In the genomic region with DNA sequence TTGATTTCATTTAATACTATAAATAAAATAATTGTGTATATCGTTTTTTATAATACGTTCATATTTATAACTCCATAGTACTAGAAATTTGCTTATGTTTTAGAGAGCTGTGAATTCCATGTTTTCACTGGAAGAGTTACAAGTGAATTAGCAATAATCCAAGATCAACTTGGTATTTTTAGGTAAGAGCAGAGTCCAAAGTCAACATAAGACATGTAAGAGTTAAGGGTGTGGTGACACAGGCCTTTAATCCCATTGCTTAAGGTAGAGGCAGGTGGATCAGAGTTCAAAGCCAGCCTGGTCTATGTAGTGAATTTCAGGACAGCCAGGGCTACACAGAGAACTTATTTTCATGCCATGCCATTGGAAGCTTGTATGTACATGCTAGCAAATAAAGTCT, we compare ENCODE assay signal across 27 mouse cellular contexts.
"Had no signal": no experiment of that assay in that cellular context is flagged by ENCODE, and none has a peak within 500 bp of the region (broad histone marks: within the 10 kb centered on the region; RNA-seq: fewer than 3 reads in every experiment).

No protein-coding gene starts in this region.

- H3K9me3 ChIP-seq: heart, embryonic 13.5 days; heart, embryonic 15.5 days; hindbrain, embryonic 13.5 days; hindbrain, embryonic 15.5 days; kidney, embryonic 15.5 days; limb, embryonic 13.5 days; limb, embryonic 15.5 days had no signal

- H3K9ac ChIP-seq: heart, embryonic 13.5 days; heart, embryonic 15.5 days; hindbrain, embryonic 13.5 days; hindbrain, embryonic 15.5 days; kidney, embryonic 15.5 days; limb, embryonic 13.5 days; limb, embryonic 15.5 days; liver, embryonic 14.5 days had no signal

- H3K4me3 ChIP-seq: gastrocnemius, adult 2 months; heart, adult 2 months; heart, embryonic 13.5 days; heart, embryonic 15.5 days; hindbrain, embryonic 13.5 days; hindbrain, embryonic 15.5 days; kidney, embryonic 15.5 days; limb, embryonic 13.5 days; limb, embryonic 15.5 days had no signal

- ATAC-seq: hindbrain, postnatal 0 days; intestine, embryonic 16.5 days had no signal

- H3K27me3 ChIP-seq: heart, embryonic 13.5 days; heart, embryonic 15.5 days; hindbrain, embryonic 13.5 days; hindbrain, embryonic 15.5 days; kidney, embryonic 15.5 days; limb, embryonic 13.5 days; limb, embryonic 15.5 days had no signal

- DNase-seq: gastrocnemius, adult 2 months; gastrocnemius, postnatal 10 days; gastrocnemius, postnatal 25 days; heart, adult 2 months; heart, postnatal 14 days; heart, postnatal 36 days; kidney, adult 11 months; kidney, adult 2 months; kidney, adult 9 months; kidney, postnatal 14 days; kidney, postnatal 36 days; layer of hippocampus, adult 9-11 months; layer of hippocampus, postnatal 36 days; left cerebral cortex, postnatal 4 days; lung, adult 2 months had no signal

- H3K4me2 ChIP-seq: heart, embryonic 11.5 days; heart, embryonic 13.5 days; heart, embryonic 15.5 days; hindbrain, embryonic 13.5 days; hindbrain, embryonic 15.5 days; kidney, embryonic 15.5 days; limb, embryonic 13.5 days; limb, embryonic 15.5 days had no signal

- H3K27ac ChIP-seq: gastrocnemius, adult 2 months; heart, adult 2 months; heart, embryonic 13.5 days; heart, embryonic 15.5 days; hindbrain, embryonic 13.5 days; hindbrain, embryonic 15.5 days; hindbrain, postnatal 0 days; kidney, embryonic 15.5 days; kidney, postnatal 0 days; limb, embryonic 13.5 days; limb, embryonic 15.5 days; liver, embryonic 14.5 days had no signal
